Mouse (Mus musculus) testis, postnatal 10 days (tissue): Measurements from ENCODE around the gene Ppif.

Experiments
- DNase-seq: peaks from one replicate; pipeline ENCODE4 v3.0.0; 2021; ENCODE audit warnings: low spot score

Ppif gene

DNA sequence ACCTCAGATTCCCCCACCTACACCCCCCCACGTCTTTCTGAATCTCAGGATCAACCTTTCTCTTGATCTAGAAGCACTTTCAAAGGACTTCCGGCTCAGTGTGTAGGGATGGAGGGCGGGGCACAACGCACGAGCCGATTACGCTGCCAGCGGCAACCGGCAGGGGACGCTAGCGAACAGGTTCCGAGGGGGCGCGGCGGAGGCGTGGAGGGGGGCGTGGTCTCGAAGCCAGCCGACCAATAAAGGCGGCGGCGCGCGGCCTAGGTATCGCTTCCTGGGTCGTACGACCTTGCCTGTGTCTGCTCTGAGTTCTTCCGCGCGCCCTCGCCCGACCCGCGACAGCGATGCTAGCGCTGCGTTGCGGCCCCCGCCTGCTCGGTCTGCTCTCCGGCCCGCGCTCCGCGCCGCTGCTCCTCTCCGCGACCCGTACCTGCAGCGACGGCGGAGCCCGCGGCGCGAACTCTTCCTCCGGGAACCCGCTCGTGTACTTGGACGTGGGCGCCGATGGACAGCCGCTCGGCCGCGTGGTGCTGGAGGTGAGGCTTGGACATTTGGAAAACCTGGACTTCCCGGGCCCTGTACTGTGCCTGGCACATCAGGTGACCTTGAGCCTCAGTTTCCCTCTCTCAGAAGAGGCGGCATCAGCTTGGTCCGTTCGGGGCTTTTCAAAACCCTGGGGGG is at the start of gene Ppif:
Gene Ppif (plus strand): TSS at position 267 of the 681 bp plus-strand sequence.
- peak; percentile 99 for DNase-seq

DNA sequence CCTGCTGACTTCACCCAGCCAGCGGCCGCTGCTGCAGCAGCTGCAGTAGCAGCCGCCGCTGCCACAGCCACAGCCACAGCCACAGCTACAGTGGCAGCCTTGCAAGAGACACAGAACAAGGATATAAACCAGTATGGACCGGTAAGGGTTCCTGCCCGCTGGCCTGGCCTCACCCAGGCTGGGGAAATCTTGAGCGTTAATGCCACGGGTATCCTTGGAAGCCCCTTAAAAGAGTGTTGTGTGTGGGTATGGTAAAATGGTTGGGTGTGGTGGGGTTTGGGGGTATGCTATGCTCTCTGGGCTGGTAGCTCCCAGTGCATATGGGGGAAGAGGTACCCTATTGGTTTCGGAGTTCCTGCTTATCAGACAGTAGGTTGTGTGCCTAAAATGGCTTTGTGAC is 48.2 kb upstream of the Ppif start:
- no peak for DNase-seq

DNA sequence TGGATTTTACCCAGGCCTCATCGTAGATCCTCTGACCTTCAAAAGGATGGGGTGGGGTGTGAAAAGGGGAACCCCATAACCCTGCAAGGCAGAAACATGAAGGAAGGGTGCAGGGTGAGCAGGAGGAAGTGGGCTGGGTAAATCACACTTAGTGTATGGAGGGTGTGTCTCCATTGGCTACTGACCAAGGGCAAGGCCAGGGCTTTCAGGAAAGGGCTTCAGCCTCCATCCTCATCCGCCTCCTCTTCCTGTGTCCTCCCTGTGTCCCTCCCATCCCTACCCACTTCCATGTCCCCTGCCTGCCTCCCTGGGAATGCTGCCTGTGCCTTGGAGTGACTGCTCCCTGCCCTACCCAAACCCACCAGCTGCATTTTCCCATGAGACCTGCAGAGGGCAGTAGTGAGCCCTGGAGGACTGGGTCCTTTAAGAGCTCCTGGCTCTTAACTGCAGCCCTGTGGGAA is 47.8 kb upstream of the Ppif start:
- DNase-seq: peak; percentile 71

DNA sequence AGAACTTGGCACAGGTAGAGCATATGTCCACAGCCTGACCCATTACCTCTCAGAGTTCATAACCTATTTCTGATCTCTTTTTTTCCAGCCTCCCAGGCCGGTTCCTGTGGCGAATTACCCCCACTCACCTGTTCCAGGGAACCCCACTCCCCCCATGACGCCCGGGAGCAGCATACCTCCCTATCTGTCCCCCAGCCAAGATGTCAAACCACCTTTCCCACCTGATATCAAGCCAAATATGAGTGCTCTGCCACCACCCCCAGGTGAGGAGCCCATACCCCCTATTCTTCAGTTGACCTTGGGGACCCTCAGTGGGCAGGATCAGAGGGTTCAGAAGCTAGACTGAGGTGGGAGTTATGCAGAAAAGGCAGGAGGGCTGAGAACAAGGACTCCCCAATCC is 42.8 kb upstream of the Ppif start:
- DNase-seq: no peak

DNA sequence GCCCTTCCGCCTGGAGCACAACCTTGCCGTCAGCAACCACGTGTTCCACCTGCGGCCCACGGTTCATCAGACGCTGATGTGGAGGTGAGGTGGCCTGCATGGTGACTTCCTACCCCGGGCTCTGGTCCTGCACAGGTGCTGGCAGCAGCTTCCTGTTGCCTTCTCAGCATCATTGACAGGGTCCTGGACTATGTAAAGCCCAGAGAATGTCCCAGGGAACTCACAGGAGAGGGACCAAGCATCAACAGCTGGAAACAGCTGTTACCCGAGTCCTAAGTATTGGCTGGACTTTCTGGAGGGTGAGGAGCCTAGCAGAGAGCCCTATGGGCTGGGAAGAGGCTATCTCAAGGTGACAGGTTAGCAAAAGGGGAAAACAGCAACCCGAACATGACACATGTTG is 42.0 kb upstream of the Ppif start:
- DNase-seq: no peak

DNA sequence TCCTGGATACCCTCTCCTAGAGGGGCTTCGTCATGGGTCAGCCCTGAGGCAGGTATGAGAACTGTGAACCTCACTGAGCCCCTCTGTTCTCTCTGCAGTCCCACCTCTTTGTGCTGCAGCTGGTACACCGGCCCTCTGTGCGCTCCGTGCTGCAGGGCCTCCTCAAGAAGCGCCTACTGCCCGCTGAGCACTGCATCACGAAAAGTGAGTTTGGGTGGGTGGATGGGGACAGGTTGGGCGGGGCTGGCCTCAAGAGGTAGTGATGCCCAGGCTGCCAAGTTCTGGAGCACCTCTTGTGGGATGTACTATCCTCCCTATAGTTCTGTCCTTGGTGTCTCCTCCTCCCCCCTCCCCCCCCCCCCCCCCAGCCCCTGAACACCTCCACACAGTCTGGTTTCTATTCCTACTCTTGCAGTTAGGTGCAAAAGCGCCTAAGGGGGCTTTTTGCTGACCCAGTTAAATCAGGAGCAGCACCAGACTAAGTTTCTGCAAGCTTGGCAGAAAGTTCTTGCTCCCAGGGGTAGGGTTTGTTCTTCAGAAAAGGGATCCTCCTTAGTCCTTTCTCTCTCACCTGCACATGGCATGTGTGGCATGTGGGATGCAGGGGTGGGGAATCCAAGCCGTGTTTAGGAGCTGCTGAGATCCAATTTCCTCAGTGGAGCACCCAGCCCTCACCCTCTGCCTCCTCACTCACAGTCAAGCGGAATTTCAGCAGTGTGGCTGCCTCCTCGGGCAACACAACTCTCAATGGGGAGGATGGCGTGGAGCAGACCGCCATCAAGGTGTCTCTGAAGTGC is 39.4 kb upstream of the Ppif start:
- no peak for DNase-seq

DNA sequence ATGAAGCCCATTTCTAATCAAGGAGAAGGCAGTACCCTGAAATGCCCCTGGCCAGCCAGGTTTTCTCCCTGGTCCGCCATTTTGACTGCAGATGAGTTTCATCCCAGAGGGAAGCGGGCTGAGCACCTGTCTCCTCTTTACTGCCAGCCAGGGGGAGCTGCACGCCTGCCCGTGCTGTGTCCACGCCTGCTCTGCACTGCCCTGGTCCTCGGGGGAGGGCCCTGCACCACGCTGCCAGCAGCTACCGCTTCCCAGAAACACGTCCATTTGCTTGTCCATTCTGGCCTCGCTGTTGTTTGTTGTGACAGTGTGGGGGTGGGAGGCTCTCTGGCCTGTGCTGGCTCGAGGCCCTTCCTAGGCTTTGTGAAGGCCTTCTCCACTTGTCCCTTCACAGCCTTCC is 33.3 kb upstream of the Ppif start:
- no peak for DNase-seq

DNA sequence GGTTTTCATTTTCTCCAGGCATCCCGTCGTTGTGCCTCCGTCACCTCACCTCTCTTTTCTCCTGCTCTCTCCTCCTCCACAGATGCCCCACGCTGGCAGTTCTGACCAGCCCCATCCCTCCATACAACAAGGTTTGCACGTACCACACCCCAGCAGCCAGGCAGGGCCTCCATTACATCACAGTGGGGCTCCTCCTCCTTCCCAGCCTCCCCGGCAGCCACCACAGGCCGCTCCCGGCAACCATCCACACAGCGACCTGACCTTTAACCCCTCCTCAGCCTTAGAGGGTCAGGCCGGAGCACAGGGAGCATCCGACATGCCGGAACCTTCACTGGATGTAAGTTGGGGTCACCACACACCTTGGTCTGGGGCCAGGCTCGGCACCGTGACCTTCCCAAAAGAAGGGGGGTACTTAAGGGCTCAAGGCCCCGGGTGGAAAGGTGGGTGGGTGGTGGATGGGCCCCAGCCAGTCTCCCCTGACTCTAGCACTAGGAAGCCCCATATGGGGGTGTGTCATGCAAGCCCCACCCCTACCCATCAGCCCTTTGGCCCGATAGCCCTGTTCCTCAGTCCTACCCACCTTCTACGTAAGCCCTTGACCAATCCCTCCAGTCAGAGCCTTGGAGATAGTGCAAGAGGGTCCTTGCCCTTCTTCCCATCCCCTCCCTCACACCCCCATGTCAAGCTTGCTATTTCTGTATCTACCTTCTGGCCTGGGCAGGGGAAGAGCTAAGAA is 32.6 kb upstream of the Ppif start:
- DNase-seq: no peak

DNA sequence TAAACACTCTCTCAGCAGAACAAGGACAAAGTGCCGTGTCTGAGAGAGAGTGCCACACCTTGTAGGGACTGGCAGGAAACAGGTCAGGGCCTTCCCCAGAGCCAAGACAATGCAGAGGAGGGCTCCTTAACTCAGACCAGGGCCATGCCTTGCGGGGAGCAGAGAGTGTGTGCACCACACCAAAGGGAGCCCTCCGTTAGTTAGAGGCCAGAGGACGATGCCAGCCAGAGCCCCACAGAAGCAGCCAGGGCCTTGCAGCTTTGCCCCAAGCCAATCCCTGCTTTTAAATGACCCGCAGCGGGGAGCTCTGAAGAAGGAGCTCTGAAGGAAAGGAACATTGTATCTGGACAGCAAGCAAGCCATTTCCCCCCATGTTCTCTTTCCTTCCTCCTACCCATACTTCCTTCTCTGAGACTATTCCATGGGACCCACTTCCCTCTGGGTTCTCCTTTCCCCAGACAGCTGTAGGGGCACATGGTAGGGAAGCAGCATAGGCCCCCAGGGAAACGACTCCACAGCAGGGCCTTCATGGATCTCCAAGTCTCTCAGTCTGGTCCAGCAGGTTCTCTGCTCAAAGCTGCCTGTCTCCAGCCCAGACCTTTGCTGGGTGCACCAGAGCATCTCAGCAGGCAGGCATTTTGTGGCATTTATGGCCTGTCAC is 30.2 kb upstream of the Ppif start:
- DNase-seq: no peak

DNA sequence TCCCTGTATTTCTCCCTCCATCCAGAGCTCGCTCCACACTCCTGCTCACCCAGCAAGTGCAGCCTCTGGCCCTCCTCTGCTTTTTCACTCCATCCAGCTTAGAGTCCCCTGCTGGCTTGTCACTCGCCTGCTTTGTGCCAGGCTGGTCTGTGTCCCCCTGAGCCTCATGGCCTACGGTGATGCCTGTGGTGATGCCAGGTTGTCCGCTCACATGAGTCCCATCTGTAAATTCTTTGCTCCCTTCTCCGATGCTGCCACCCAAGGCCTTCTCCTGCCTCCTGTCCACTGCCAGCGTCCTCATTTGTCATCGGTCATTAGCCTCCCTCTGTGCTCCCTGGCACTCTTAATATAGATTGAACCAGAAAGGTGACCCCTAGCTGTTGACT is 29.7 kb upstream of the Ppif start:
- DNase-seq: no peak

DNA sequence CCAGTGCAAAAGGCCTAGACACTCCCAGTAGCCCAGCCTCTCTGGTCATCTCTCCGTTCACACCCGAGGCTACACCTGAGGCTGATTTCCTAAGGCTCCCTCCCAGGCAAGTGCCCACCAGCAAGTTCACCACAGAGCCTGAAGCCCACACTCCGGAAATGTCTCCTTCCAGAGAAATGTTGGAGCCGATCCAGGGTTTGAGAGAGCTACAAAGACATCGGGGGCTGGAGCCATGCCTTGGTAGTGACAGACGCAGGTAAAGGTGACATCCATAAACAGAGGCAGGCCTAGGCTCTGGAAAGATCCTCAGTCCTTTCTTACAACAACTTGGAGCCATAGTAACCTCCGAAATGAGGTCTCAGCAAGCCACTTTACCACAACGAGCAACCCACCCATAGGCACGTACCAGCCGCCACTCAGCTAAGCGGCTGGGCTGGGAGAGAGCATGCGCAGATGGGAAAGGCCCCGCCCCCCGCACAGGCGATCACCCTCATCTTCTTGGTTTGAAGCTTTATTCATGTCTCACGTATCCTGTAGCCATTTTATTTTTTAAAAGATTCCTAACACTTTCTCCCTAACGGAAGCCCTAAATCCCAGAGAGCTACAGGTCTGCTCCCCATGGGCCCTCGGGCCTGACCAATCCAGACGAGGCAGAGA is 28.5 kb upstream of the Ppif start:
- peak; percentile 59 for DNase-seq

DNA sequence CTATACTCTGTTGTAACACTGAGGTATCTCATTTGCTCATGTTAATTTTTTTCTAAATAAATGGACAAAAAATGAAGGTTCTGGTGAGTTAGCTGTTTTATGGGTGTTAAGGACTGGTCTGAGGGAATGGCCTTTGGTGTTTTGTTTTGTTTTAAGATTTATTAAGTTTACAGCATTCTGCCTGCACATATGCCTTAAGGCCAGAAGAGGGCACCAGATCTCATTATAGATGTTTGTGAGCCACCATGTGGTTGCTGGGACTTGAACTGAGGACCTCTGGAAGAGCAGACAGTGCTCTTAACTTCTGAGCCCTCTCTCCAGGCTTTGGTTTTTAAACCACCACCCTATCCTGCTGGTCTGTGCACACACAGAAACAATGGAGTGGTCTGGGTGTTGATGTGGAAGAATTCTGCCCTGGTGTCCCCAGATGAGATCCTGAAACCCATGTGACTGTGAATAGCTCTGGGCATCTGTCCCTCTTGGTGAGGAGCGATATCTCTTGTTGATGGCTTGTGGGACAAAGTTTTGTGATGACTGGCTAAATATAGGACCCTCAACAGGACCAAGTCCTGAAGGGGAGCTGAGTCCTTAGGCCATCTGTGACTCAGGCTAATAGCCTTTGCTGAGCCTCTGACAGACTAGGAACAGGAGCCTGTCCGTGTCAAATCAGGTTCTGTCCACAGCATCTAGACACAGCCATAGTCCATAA is 27.1 kb upstream of the Ppif start:
- no peak for DNase-seq

DNA sequence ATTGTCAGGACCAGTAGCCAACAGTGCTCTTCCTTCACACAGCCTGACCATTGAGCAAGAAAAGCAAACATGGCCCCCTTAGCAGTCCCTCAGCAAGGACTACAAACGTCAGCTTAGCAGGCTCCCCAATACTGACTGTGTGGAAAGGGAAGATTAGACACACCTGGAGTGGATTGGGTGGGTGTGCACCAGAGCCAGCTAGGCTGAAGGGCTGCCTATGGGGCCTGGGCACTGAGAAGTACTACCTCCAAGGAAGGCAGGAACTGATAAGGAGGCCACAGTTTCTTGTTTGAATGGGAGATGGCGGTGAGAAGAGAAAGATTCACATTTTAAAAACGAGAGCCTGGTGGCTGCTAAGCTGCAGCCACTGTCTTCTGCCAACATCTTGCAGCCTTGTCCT is 26.4 kb upstream of the Ppif start:
- no peak for DNase-seq

DNA sequence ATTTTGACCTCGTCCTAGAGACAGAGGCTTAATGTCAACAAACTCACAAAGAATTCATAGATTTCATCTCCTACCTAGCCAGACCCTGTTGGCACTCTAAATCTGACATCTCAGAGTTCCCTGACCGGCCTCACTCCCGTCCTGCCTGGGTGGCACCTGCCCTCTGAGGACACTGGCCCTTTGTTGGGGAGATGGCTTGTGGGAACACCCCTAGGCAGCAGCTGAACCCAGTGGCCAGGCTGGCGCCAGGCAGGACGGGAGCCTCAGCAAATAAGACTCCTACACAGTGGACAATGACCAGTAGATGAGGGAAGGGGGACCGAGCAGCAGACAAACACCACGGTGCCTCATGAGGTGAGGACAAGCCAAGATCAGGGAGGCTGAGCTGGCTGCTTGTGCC is 14.3 kb upstream of the Ppif start:
- DNase-seq: no peak

DNA sequence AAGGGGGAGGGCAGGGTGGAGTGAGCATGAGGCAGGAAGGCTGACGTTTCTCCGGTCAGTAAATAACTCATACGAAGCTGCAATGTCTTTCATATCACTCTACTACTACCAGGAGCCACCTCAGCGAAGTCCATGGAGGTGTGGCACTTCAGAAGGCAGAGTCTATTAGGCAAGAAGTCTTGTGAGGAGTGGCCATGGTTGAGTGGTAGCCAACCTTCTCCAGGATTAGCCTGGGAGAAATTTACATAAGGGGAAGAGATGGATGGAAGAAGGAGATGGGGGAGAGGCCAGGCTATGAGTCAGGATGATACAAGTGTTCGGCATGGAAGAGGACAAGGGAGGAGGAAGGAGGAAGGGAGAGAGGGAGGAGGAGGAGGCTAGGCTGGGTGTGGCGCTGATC is 11.9 kb upstream of the Ppif start:
- no peak for DNase-seq

DNA sequence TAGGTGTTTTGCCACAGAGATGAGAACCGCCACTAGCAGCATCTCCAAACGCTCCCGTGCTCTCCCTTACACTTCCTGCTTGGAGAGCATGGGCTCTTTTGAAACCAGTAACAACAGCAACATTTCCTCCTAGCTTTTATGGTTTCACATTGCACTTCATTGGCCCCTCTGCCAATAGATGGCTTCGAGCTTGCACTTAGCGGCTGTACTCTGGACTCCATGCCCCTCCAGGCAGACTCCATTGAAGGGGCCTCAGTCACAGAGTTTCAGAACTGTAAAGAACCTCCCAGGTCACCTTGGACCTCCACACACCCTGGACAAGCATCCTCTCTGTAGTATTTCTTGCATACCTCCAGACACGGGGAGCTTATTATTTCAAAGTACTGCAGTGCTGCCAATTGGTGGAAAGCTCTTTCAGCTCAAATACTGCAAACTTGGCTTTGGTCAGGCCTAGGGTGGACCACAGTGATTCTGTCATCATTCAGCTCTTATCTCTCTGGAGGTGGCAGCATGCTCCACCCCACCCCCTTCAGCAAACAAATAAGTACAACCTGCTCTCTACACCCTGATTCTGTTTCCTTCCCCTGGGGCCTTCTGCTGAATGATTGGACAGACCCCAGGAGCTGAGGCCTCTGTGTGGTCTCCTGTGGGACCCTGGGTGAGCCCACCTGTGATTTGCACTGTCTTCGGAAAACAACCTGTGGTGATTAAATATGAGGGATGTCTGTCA is 7.6 kb upstream of the Ppif start:
- DNase-seq: no peak

DNA sequence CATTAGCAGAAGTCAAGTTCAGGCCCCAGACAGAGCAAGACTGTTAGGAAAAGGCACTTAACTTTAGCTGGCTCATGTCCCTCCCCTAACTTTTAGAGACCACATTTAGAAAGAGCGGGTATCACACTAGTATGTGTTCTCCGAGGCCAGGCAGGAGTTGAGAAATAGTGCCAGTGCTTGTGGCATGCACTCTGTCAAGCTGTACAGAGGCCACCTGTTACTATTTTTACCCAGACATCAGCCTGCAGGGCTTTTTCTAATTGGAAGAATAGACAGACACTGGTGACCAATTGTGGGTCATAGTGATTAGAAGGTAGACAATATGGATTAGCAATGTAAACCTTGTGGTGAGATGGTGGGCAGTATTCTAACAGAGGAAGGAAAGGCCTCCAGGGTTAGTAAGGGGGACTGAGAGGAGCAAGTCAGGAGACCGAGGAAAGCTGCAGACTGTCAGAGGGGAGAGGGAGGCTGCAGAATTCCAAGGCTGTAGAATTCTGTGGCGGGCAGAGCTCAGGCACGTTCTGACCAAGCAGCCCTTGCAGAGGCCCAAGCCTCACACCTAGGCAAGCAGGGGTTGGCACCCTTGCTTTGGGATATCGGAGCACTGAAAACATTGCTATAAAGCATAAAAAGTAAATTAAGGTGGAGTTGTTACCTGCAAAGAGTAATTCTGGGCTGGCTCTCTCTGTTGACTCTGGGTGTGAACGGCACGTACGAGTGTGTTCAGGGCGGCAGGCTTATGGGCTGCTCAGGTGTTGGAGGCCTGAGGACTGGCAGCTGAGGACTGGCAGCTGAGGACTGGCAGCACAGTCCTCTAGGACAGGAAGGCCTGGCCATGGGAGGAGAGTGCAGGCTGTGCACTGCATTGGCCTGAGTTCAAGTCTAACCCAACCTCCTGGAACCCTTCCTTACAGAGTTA is 6.7 kb upstream of the Ppif start:
- DNase-seq: no peak

DNA sequence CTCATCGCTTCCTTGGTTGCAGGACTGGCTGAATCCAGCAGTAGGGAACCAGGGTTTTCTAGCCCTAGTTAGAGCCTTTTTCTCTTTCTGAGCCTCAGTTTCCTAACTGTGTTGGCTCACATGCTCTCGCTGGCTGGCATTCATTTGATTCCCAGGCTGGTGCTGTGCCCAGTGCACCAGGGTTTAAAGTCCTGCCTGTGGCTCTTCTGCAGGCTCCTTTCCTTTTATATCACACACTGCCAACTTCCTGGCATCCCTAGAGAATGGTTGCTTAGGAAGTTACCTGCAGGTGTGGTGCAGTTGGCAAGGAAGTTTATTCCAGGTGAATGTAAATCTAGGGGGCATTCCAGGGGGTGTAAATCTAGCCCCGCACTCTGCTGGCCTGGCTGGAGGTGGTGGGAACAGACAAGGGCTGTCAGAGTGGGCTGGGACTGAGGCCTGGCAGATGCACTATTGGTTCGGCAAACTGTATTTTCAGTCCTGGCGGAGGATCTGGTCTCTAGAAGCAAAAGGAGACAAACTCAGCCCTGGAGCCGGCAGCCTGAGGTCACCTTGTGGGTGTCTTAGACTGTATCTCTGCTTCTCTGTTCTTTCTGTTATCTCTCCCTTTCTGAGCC is 575 bp upstream of the Ppif start:
- no peak for DNase-seq

DNA sequence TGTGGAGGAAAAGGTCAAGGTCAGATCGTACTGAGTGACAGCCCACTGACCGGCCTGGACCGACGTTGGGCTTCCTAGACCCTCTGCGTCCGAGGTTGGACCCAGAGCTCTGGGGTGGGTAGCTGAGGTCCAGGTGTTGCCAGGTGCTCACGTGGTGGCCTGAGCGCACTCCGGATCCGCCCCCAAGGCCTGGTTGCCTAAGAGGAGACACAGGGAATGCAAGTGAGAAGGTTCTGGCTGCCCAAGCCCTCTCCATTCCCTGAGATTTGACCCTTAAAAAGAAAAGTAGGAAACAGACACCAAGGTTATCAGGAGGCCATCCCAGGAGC is 579 bp downstream of the Ppif start:
- no peak for DNase-seq
